Mouse (Mus musculus) testis, postnatal 10 days (tissue): ENCODE data around the gene Vipr1.
A peak's percentile ranks its signal among the peaks of the same experiment; 100 is the strongest.

ENCODE experiments used
- DNase-seq: peaks from one replicate; pipeline ENCODE4 v3.0.0; 2021; ENCODE audit warnings: low spot score

Vipr1 gene

DNA sequence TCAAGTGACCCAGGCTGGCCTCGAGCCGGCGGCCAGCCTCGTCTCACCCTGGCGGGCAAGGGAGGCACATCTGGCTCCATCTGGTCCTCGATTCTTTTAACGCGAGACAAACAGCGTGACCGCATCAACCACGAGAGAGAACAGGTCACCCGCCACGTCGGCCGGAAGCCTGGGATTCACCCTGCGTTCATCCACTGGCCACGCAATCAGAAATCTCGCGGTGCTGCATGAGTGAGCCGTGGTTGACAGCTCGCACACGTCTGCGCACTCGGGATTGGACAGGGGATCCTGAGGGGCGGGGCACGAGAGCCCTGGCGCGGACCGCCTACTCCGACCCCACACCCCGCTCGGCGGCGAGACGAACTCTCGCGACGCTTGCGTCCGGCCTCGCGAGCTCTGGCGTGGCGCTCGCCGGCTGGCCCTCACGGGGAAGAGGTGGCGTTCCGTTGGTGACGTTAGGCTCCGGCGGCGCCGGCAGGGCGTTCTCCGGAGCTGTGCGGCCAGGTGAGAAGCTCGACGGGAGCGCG is 76.3 kb downstream of the Vipr1 start, which contains the start of gene Nktr:
Gene Nktr (plus strand): TSS at position 378 of the 527 bp plus-strand sequence.
- DNase-seq: peak; percentile 98

DNA sequence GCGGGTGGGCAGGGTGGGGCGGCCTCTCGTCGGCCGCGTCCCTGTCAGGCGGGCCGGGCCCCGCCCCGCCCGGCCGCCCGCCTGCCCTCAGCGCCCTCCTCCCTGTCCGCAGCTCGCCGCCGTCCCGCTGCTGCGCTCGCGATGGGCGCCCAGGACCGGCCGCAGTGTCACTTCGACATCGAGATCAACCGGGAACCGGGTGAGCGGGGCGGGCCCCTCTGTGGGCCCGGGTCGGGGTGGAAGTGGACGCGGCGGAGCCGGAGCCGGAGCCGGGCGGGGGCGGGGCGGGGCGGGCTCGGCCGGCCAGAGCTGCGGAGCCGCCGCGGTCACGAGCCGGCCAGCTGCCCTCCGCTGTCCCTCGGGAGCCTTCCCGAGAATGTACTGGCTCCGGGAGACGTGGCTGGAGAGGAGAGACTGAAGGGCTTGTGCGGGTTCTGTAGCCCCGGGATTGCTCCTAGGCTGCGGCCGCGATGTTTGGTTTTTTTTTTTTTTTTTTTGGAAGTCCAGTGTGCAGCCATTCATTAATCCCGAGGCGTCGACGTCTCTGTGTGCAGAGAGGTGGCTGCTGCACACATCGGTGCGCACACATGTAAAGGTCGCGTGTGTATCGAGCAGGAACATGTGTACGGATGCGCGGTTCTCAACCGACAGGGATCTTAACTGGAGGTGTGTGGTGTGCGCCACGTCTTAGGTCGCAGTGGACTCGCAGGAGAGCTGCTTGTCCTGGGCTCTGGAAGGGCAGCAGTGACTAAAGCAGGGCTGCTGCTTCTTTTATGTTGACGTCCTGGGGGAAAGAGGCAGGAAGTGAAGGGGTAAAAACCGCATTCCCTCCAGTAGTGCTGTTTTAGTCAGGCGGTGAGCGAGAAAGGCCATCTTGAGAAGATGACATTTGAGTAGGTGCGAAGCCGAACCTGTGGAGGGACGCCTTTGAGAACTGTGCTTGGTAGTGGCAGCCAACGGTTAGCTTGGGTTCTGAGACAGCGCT is 77.1 kb downstream of the Vipr1 start:
- peak; percentile 78 for DNase-seq
